Mouse (Mus musculus) midbrain, embryonic 16.5 days (tissue): Measurements from ENCODE around the gene Mrpl20. TPM values are rescaled to one million over a fixed set of nuclear protein-coding genes. Genes with fewer than 3 reads are reported as not detected.
A peak's percentile ranks its signal among the peaks of the same experiment; 100 is the strongest.

ENCODE experiments used
- ATAC-seq: fragments of 200-750 bp; cut with Nextera tagmentation; 2 replicates; pipeline ENCODE4 v1.8.0; 2017; ENCODE audit warnings: moderate TSS enrichment
- H3K27ac ChIP-seq: fragments of 300-500 bp; sonication (generic); 2 replicates; pipeline ENCODE4 v1.5.1; 2014; ENCODE audit warnings: mild to moderate bottlenecking, low read length, mixed read lengths
- H3K27me3 ChIP-seq: fragments of 300-500 bp; sonication (generic); 2 replicates; pipeline ENCODE4 v1.6.1; 2014; ENCODE audit warnings: low read depth, low read length, mixed read lengths; ENCODE audit not compliant: control insufficient read depth, insufficient read depth
- H3K36me3 ChIP-seq: fragments of 300-500 bp; sonication (generic); 2 replicates; pipeline ENCODE4 v1.6.1; 2014; ENCODE audit warnings: mild to moderate bottlenecking, low read length, moderate library complexity, mixed read lengths; ENCODE audit not compliant: control insufficient read depth, insufficient read depth
- H3K4me1 ChIP-seq: fragments of 300-500 bp; sonication (generic); 2 replicates; pipeline ENCODE4 v1.6.1; 2014; ENCODE audit warnings: mild to moderate bottlenecking, low read length, mixed read lengths; ENCODE audit not compliant: control insufficient read depth, insufficient read depth
- H3K4me2 ChIP-seq: fragments of 300-500 bp; sonication (generic); 2 replicates; pipeline ENCODE4 v1.6.1; 2014; ENCODE audit warnings: mild to moderate bottlenecking, low read length, mixed read lengths
- H3K4me3 ChIP-seq: fragments of 300-500 bp; sonication (generic); 2 replicates; pipeline ENCODE4 v1.5.1; 2014; ENCODE audit warnings: low read depth, mild to moderate bottlenecking, low read length, moderate library complexity, mixed read lengths
- H3K9ac ChIP-seq: fragments of 300-500 bp; sonication (generic); 2 replicates; pipeline ENCODE4 v1.6.1; 2014; ENCODE audit warnings: low read depth, low read length, mixed read lengths
- H3K9me3 ChIP-seq: fragments of 300-500 bp; sonication (generic); replicated peaks from 2 replicates; pipeline ENCODE4 v1.6.1; 2014; ENCODE audit warnings: mild to moderate bottlenecking, low read length, mixed read lengths; ENCODE audit not compliant: control insufficient read depth, poor library complexity, severe bottlenecking
- WGBS: fragments of 180-500 bp; shearing (Covaris S2); extraction: QIAGEN DNeasy Blood & Tissue Kit; methylation state at CpG from one replicate; pipeline ENCODE4 v1.1.7; 2014; 5-methylcytosine and 5-hydroxymethylcytosine counted together
- polyA plus RNA-seq: library from polyadenylated mRNA; unstranded; fragments of >200 nt; fragmentation: Nextera tagmentation; extraction: Ambion mirVana; gene quantifications from 2 replicates; pipeline ENCODE4 v1.2.1, GENCODE M21; 2015

Gene Mrpl20
- polyA plus RNA-seq, 1 experiment from 2014 or later, result 257 TPM

DNA sequence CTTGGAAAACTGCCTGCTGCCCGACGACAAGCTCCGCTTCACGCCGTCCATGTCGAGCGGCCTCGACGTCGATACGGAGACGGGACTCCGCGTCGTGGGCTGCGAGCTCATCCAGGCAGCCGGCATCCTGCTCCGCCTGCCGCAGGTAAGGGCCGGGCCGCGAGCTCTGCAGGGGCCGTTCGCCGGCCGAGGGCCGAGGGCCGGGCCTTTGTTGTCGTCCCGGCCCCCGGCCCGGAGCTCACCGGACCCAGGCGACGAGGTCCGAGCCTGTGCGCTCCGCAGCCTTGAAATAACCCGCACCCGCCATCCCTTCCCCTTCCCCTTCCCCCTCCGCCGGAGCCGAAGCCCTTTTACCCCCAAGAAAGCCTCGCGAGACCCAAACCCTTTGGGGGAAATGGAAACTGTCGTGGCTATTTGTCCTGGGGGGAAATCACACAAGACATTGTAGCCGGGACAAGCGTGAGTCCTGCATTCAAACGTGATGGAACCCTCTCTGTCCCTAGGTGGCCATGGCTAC lies 10.0 kb downstream of the Mrpl20 start:
- ATAC-seq, result peak; percentile 63
- peaks cover 46% of the 10 kb centered on the region for H3K36me3 ChIP-seq

DNA sequence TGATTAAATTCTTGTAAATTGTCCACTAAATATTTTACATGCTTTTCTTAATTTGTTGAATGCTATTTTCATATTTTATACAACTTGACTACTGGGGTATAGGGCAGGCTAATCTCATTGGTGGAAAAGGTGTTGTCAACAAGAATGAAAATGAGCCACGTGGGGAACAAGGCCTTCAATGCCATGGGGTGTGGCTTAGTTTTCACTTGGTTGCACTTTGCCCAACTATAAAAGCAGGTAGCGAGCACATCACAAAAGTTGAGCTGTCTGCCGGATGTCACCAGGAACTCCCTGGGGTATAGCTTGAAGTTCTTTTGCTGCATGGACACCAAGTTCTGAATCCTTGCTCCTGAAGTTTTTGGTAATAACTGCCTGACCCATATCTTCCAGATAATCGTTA lies 14.9 kb downstream of the Mrpl20 start:
- Histone ChIP-seq H3K4me1 (peaks cover 16% of the 10 kb centered on the region), H3K36me3 (peaks cover 62% of the 10 kb centered on the region), H3K4me2 (no peak overlapping the region), H3K4me3 (no peak overlapping the region), H3K27me3 (no peaks in the 10 kb centered on the region), H3K9ac (no peak overlapping the region), H3K9me3 (no peaks in the 10 kb centered on the region), H3K27ac (no peak overlapping the region)
- WGBS, result 77% methylated on average over 4 of the region's 4 CpGs
- ATAC-seq, result no peak

More for the DNA sequence above, 10.0 kb downstream of the Mrpl20 start:
- H3K27ac ChIP-seq, result peak overlapping the region; percentile 90
- no peaks in the 10 kb centered on the region for H3K27me3 ChIP-seq
- WGBS, result under 1% methylated on average over 49 of the region's 49 CpGs
- H3K4me2 ChIP-seq, result peak overlapping the region; percentile 95
- no peaks in the 10 kb centered on the region for H3K9me3 ChIP-seq
- peak overlapping the region; percentile 83 for H3K4me3 ChIP-seq
- peak overlapping the region; percentile 98 for H3K9ac ChIP-seq
- H3K4me1 ChIP-seq, result peaks cover 21% of the 10 kb centered on the region

DNA sequence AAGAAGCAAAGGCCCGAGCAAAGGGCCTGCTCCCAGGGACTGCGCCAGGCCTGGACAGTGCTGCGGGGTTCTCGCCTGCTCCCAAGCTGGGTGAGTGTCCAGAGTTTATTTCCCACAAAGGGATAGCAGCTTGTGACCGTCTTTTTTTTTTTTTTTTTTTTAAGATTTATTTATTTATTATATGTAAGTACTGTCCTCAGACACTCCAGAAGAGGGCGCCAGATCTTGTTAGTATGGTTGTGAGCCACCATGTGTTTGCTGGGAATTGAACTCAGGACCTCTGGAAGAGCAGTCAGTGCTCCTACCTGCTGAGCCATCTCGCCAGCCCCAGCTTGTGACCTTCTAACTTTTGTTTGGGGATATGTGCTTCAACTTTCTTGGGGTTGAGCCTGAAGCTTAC lies 18.3 kb downstream of the Mrpl20 start:
- Histone ChIP-seq H3K9me3 (no peaks in the 10 kb centered on the region), H3K4me1 (no peaks in the 10 kb centered on the region), H3K27ac (no peak overlapping the region), H3K4me2 (no peak overlapping the region), H3K4me3 (no peak overlapping the region), H3K27me3 (no peaks in the 10 kb centered on the region), H3K36me3 (peaks cover 67% of the 10 kb centered on the region), H3K9ac (no peak overlapping the region)
- 77% methylated on average over 7 of the region's 7 CpGs for WGBS
- no peak for ATAC-seq

DNA sequence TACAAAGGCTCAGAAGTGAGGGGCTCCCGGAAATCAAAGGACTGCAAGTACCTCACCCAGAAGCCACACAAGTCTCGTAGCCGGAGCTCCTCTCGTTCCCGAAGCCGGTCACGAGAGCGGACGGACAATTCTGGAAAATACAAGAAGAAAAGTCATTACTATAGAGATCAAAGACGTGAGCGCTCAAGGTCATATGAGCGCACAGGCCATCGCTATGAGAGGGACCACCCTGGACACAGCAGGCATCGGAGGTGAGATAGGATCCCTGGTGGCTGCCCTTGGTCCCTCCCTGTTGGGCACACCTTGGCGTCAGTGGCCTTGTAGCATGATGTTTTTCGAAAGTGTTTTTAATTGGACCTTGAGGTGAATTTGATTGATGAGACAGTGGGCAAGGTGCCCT lies 20.8 kb downstream of the Mrpl20 start:
- WGBS, result 97% methylated on average over 16 of the region's 16 CpGs
- Histone ChIP-seq H3K4me1 (no peaks in the 10 kb centered on the region), H3K4me3 (no peak overlapping the region), H3K9me3 (no peaks in the 10 kb centered on the region), H3K36me3 (peaks cover 47% of the 10 kb centered on the region), H3K27me3 (no peaks in the 10 kb centered on the region), H3K4me2 (no peak overlapping the region), H3K27ac (no peak overlapping the region), H3K9ac (no peak overlapping the region)
- ATAC-seq, result no peak

DNA sequence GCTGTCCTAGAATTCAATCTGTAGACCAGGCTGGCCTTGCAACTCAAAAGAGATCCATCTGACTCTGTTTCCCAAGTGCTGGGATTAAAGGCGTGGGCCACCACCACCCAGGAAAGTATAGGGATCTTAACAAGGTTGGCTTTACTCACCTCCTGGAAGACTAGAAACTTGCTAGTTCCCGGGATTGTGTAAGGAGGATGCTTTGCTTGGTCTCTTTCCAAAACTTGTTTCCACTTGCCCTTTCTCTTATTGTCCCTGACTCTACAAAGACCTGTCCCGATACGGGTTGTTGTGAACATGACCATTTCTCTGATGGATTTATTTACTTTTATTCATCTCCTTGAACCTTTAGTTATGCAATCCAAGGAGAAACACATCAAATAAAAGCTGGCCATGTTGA lies 27.2 kb downstream of the Mrpl20 start:
- Histone ChIP-seq H3K4me2 (no peak overlapping the region), H3K4me1 (peaks cover 17% of the 10 kb centered on the region), H3K27ac (no peak overlapping the region), H3K27me3 (no peaks in the 10 kb centered on the region), H3K4me3 (no peak overlapping the region), H3K9me3 (no peaks in the 10 kb centered on the region), H3K36me3 (peaks cover 4% of the 10 kb centered on the region), H3K9ac (no peak overlapping the region)
- no peak for ATAC-seq
- WGBS, result 95% methylated on average over 4 of the region's 4 CpGs

DNA sequence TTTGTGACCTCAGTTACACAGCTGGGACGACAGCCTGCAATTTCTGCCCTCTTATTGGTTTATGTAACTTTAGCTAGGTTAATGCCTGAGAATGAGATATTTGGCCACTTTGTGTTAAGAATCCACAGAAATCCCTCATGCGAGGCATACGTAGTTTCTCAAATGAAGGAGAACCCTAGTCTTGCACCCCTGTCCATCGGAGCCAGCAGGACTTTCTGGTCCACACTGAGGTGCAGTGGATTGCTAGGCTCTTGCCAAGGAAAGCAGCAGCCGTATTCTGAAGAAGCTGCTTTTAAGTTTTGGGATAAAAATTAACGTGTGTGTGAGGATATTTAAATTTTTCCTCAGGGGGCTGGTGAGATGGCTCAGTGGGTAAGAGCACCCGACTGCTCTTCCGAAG lies 27.9 kb downstream of the Mrpl20 start:
- peak overlapping the region; percentile 84 for H3K27ac ChIP-seq

DNA sequence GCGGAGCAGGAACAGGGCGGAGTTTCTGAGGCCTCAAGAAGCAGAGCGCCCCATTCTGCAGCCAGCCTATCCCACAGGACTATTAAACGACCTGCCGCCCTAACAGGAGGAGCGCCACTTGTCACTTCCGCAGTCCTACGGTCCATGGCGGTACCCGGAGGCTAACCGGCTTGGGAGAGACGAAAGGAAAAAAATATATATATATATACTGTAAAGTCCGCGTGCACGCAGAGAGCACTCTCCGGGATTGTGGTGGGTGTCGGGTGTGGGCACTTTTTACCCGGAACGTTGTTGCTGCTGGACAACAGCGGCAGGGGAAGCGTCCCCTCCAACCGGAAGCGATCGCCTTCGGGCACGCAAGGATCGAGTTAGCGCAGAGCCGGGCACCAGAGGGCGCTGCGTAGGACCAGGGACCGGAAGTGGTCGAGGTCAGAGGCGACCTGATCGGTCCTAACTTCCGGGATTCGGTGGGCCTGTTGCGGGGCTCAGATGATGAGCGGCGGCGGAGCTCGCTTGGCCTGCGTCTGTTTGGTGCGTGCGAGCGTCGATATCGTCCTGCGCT lies 28.6 kb downstream of the Mrpl20 start, which contains the start of gene Aurkaip1:
Gene Aurkaip1 (plus strand): TSS at position 68 of the 562 bp plus-strand sequence.
- Histone ChIP-seq H3K4me2 (peak within 1 kb of the TSS; percentile 96), H3K4me1 (peaks cover 17% of the 10 kb centered on the region), H3K27ac (peak within 1 kb of the TSS; percentile 84), H3K4me3 (peak within 1 kb of the TSS; percentile 77), H3K36me3 (no peaks in the 10 kb centered on the region), H3K27me3 (no peaks in the 10 kb centered on the region), H3K9me3 (no peaks in the 10 kb centered on the region), H3K9ac (peak within 1 kb of the TSS; percentile 86)
- under 1% methylated on average over 49 of the region's 49 CpGs for WGBS
- peak; percentile 95 for ATAC-seq

More for the DNA sequence above, 27.9 kb downstream of the Mrpl20 start:
- WGBS, result 55% methylated on average over 8 of the region's 8 CpGs
- peaks cover 17% of the 10 kb centered on the region for H3K4me1 ChIP-seq
- H3K9ac ChIP-seq, result no peak overlapping the region
- H3K4me2 ChIP-seq, result peak overlapping the region; percentile 96
- H3K36me3 ChIP-seq, result 0 out of 2 replicates have a peak, but pooled peaks cover under 1% of the 10 kb centered on the region
- H3K4me3 ChIP-seq, result peak overlapping the region; percentile 77; the same call in 1 of the 2 replicates
- H3K9me3 ChIP-seq, result no peaks in the 10 kb centered on the region
- H3K27me3 ChIP-seq, result no peaks in the 10 kb centered on the region
- no peak for ATAC-seq

DNA sequence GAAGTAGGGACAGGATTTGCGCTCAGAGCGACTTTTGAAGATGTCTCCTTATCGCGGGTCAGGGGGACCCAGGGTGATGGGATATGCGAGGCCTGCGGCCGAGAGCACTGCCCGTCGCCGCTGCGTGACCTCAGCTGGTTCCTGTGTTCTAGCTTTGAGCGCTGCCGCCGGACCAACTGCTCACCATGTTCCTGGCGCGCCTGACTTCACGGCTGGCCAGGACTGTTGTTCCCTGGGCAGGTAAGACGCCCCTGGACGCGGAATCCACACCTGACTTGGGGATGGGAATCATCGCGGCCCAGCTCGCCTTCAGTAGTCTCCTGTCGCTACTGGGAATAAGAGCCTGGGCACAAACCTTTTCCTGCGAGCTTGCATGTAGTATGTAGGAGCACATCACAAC lies 29.2 kb downstream of the Mrpl20 start:
- peak overlapping the region; percentile 77 for H3K4me3 ChIP-seq
- peak overlapping the region; percentile 86 for H3K9ac ChIP-seq
- peak overlapping the region; percentile 84 for H3K27ac ChIP-seq
- no peaks in the 10 kb centered on the region for H3K36me3 ChIP-seq
- H3K9me3 ChIP-seq, result no peaks in the 10 kb centered on the region
- H3K4me2 ChIP-seq, result peak overlapping the region; percentile 96
- peak; percentile 54; the same call in 1 of the 2 replicates for ATAC-seq
- H3K4me1 ChIP-seq, result peaks cover 17% of the 10 kb centered on the region
- WGBS, result 1% methylated on average over 25 of the region's 25 CpGs
- H3K27me3 ChIP-seq, result no peaks in the 10 kb centered on the region

DNA sequence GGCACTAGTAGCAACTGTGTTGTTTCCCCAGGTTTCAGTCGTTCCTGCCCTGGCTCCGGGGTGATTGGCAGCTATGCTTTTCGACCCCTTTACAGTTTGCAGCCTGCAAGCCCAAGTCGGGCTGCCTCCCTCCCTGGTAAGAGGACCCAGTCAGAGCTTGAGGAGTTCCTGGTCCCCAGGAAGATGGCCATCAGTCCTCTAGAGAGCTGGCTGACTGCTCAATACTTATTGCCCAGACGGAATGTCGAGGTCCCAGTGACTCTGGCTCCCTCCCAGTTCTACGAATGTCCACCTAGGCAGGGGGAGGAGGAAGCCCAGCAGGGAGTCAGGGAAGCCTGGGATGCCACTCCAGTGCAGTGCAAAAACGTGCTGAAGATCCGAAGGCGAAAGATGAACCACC lies 29.6 kb downstream of the Mrpl20 start:
- Histone ChIP-seq H3K27me3 (no peaks in the 10 kb centered on the region), H3K36me3 (no peaks in the 10 kb centered on the region), H3K4me3 (peak overlapping the region; percentile 77), H3K4me2 (peak overlapping the region; percentile 96), H3K4me1 (peaks cover 17% of the 10 kb centered on the region), H3K9me3 (no peaks in the 10 kb centered on the region), H3K9ac (peak overlapping the region; percentile 86), H3K27ac (no peak overlapping the region)
- no peak for ATAC-seq
- WGBS, result 54% methylated on average over 10 of the region's 10 CpGs
